Mouse (Mus musculus) heart, adult 2 months (tissue): ENCODE measurements at regions not wholly inside any gene's neighbourhood (a gene's known extent, or its start where the extent isn't known, plus 50 kb on each side); places are given as distances from the start of the nearest gene placed in this dataset.

Source experiments
- DNase-seq, 2 experiments: peaks; one replicate each; pipeline ENCODE4 v3.0.0; 2021
- H3K27ac ChIP-seq: fragments of 200-600 bp; 2 replicates; pipeline ENCODE4 v1.8.1; 2022
- H3K27me3 ChIP-seq: fragments of 200-500 bp; 2 replicates; pipeline ENCODE4 v1.6.1; 2012; ENCODE audit warnings: mild to moderate bottlenecking, low read length, inconsistent platforms, mixed read lengths; ENCODE audit not compliant: control insufficient read depth, insufficient read depth
- H3K36me3 ChIP-seq: fragments of 200-500 bp; 2 replicates; pipeline ENCODE4 v1.6.1; 2012; ENCODE audit warnings: low read length, inconsistent platforms; ENCODE audit not compliant: control insufficient read depth, insufficient read depth
- H3K4me1 ChIP-seq: fragments of 200-500 bp; 2 replicates; pipeline ENCODE4 v1.6.1; 2011; ENCODE audit warnings: low read length; ENCODE audit not compliant: control insufficient read depth, insufficient read depth
- H3K4me3 ChIP-seq: fragments of 200-600 bp; 2 replicates; pipeline ENCODE4 v1.8.1; 2022
- H3K79me2 ChIP-seq: fragments of 200-500 bp; replicated peaks from 2 replicates; pipeline ENCODE4 v1.6.1; 2012; ENCODE audit warnings: mild to moderate bottlenecking, inconsistent platforms, low read length, moderate library complexity, mixed read lengths; ENCODE audit not compliant: control insufficient read depth, insufficient read depth
- H3K9ac ChIP-seq: fragments of 200-500 bp; 2 replicates; pipeline ENCODE4 v1.6.1; 2012; ENCODE audit warnings: low read depth, mild to moderate bottlenecking, control low read depth, inconsistent platforms, low read length, mixed read lengths
- CTCF ChIP-seq: fragments of 200-600 bp; IDR thresholded peaks from 2 replicates; pipeline ENCODE4 v1.8.1; 2022; ENCODE audit warnings: antibody characterized with exemption, mild to moderate bottlenecking, moderate library complexity
- EP300 ChIP-seq: fragments of 200-500 bp; IDR thresholded peaks from 2 replicates; pipeline ENCODE4 v1.6.1; 2011; ENCODE audit warnings: low read depth, low read length, control low read depth; ENCODE audit not compliant: insufficient read depth
- POLR2A ChIP-seq: fragments of 200-500 bp; IDR thresholded peaks from 2 replicates; pipeline ENCODE4 v1.6.1; 2011; ENCODE audit warnings: mild to moderate bottlenecking, low read depth, low read length, control low read depth; ENCODE audit not compliant: insufficient read depth
- WGBS: fragments of 180-500 bp; shearing (Covaris S2); methylation state at CpG from one replicate; pipeline ENCODE4 v1.1.7; 2018; 5-methylcytosine and 5-hydroxymethylcytosine counted together
- intact Hi-C: fragments of 180-260 bp; cut with DNase I; formaldehyde crosslinking; loops from one replicate; pipeline ENCODE4 v1.15.1; 2025

DNA sequence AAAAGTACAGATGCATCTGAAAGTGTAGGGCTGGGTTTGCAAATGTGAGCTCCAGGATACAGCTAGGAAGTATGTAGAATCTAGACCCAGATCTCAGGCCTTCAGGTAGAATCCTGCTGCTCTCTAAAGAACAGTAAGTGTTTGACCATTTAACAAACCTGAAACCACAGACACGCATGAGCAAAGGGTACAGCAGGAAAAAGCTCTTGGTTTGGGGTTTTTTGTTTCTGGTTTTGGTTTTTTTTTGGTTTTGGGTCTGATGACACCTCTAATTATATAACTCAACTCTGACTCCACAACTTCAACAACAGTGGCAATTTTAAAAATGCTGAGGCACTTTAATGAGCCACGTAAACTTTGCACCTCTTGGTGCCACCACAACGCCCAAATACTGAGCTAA is 165.3 kb upstream of the Smim15 start:
- H3K27ac ChIP-seq, result no peak overlapping the region
- H3K9ac ChIP-seq, result no peak overlapping the region
- WGBS, result 72% methylated on average over 3 of the region's 3 CpGs
- H3K79me2 ChIP-seq, result peaks cover 10% of the 10 kb centered on the region
- TF ChIP-seq EP300 (no peak), POLR2A (no peak), CTCF (no peak)
- peaks cover 3% of the 10 kb centered on the region for H3K36me3 ChIP-seq
- peaks cover 6% of the 10 kb centered on the region for H3K4me1 ChIP-seq
- H3K27me3 ChIP-seq, result no peaks in the 10 kb centered on the region
- intact Hi-C loops, result loop anchor here (5.0 kb wide), 1 partner anchor 47 kb away; no protein-coding TSS in a partner anchor
- H3K4me3 ChIP-seq, result no peak overlapping the region
- no peak for DNase-seq

DNA sequence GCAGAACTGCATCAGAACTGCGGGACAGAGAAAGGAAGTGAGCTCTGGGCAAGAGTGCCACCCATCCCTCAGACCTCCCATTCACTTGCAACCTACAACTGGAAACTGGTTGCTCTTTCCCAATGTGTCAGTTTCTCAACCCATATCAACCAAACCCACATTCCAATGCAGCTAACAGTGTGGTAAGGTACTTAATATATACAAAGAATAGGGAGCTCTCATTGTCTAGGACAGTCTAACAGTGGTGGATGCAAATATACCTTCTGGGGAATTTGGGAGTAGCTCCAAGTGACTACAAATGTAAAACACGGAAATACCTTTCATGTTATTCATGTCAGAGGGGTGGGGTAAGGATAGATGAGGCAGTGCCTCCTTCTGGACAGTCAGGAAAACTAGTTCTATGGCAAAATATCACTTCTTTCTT is 171.0 kb upstream of the Smim15 start:
- Histone ChIP-seq H3K4me1 (peaks cover 4% of the 10 kb centered on the region), H3K36me3 (no peaks in the 10 kb centered on the region; the same call in 1 of the 2 replicates), H3K4me3 (no peak overlapping the region), H3K9ac (no peak overlapping the region), H3K27me3 (no peaks in the 10 kb centered on the region), H3K79me2 (peaks cover 14% of the 10 kb centered on the region), H3K27ac (no peak overlapping the region)
- intact Hi-C loops, result loop anchor here (5.0 kb wide), 1 partner anchor 121 kb away; no protein-coding TSS in a partner anchor
- TF ChIP-seq EP300, result no peak
- peak; percentile 47 for TF ChIP-seq CTCF
- no peak for TF ChIP-seq POLR2A
- no peak for DNase-seq
- WGBS, result 35% methylated on average over 2 of the region's 2 CpGs

DNA sequence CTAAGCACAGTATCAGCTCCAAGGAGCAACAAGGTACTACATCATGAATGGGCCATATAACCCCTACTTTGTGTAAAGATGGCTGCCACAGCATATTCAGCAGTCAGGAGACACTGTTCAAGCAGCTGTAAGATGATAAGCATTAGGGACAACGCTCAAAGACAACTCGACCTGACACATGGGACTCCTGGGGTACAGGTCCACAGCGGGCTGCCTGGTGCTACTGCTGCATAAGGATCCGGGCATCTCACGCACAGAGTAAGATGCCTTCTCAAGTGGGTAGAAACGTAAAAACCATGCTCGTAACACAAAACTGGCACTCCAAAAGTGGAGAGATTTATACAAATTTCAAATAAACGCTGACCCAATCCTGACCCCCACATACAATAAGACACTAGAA is 171.7 kb upstream of the Smim15 start:
- intact Hi-C loops, result loop anchor here (5.0 kb wide), 1 partner anchor 120 kb away; no protein-coding TSS in a partner anchor
- Histone ChIP-seq H3K27ac (no peak overlapping the region), H3K4me3 (no peak overlapping the region), H3K9ac (no peak overlapping the region), H3K79me2 (peaks cover 16% of the 10 kb centered on the region), H3K27me3 (no peaks in the 10 kb centered on the region), H3K4me1 (peaks cover 4% of the 10 kb centered on the region), H3K36me3 (no peaks in the 10 kb centered on the region; the same call in 1 of the 2 replicates)
- WGBS, result 86% methylated on average over 8 of the region's 8 CpGs
- no peak for TF ChIP-seq POLR2A
- no peak for TF ChIP-seq CTCF
- TF ChIP-seq EP300, result no peak
- DNase-seq, result no peak

DNA sequence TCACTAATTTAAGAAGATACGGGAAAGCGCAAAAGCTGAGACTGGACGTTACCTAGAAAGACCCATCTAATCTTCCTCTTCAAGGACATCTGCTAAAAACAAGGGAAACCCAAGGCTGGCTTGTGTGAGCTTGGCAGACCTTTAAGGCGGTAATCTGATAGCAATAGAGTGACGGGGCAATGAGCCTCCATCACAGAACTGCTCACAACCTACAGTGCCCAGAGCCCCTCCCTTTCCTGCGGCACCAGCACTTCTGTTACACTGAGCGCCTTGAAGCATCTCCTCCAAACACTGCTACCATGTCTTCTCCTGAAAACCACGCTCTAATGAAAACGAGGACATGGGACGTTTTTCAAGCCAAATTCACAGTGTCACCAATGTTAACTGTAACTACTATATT is 172.1 kb upstream of the Smim15 start:
- Histone ChIP-seq H3K79me2 (peaks cover 16% of the 10 kb centered on the region), H3K36me3 (no peaks in the 10 kb centered on the region; the same call in 1 of the 2 replicates), H3K4me3 (no peak overlapping the region), H3K27me3 (no peaks in the 10 kb centered on the region), H3K27ac (no peak overlapping the region), H3K9ac (no peak overlapping the region), H3K4me1 (peaks cover 4% of the 10 kb centered on the region)
- intact Hi-C loops, result loop anchor here (5.0 kb wide), 1 partner anchor 120 kb away; no protein-coding TSS in a partner anchor
- WGBS, result 76% methylated on average over 10 of the region's 10 CpGs
- no peak for DNase-seq
- TF ChIP-seq CTCF, result no peak
- TF ChIP-seq EP300, result no peak
- TF ChIP-seq POLR2A, result no peak

DNA sequence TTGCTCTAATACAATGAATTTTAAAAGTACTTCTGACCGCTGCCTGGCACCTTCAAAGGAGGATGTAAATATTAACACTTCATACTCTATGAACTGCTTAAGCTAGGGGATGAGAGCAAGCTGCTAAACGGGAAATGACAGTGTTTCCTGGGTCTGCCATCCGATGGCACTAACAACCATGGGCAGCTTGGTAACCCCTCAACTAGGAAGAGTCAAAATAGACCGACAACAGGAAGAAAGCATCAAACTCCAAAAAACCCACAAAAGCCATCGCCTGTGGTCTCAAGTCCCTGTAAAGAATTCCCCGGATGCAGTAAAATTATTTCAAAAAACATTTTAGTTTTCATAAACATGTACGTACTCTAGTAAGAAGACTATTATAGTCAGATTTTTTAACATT is 175.3 kb upstream of the Smim15 start:
- H3K27me3 ChIP-seq, result no peaks in the 10 kb centered on the region
- peaks cover 17% of the 10 kb centered on the region for H3K79me2 ChIP-seq
- no peak for TF ChIP-seq POLR2A
- no peak for DNase-seq
- 75% methylated on average over 7 of the region's 7 CpGs for WGBS
- H3K9ac ChIP-seq, result no peak overlapping the region
- no peak overlapping the region for H3K4me3 ChIP-seq
- peaks cover 4% of the 10 kb centered on the region for H3K4me1 ChIP-seq
- intact Hi-C loops, result no loop called here
- H3K27ac ChIP-seq, result no peak overlapping the region
- no peaks in the 10 kb centered on the region for H3K36me3 ChIP-seq

DNA sequence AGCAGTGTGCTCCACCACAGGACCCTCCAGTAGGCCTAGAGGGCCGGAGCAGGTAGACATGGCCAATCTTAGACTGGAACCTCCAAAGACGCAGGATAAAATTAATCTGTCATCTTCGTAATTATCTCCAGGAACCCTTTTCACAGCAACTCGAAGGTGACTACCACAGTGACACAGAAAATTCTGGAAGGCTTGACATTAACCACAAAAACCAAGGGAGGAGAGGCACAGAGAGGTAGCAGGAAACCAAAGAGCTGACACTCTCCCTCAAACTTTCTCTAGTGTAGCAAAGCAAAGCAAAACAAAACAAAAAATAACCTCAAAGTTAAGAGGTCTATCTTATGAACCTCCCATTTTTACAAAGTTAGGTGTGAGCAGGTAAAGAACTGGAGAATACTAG is 177.4 kb upstream of the Smim15 start:
- no peak for DNase-seq
- intact Hi-C loops, result no loop called here

More for the DNA sequence above, 177.4 kb upstream of the Smim15 start:
- TF ChIP-seq POLR2A, result no peak
- no peak for TF ChIP-seq EP300
- TF ChIP-seq CTCF, result no peak
- H3K79me2 ChIP-seq, result peaks cover 13% of the 10 kb centered on the region
- no peak overlapping the region for H3K9ac ChIP-seq
- H3K4me1 ChIP-seq, result peaks cover 6% of the 10 kb centered on the region
- H3K27me3 ChIP-seq, result no peaks in the 10 kb centered on the region
- H3K36me3 ChIP-seq, result no peaks in the 10 kb centered on the region
- 93% methylated on average over 4 of the region's 4 CpGs for WGBS
- H3K4me3 ChIP-seq, result no peak overlapping the region
- no peak overlapping the region for H3K27ac ChIP-seq
